Mouse (Mus musculus) C2C12 (cell line): ENCODE data around the gene Mcur1.

Source experiments
- CTCF ChIP-seq: IDR thresholded peaks from one replicate; pipeline ENCODE4 v1.5.1; 2011; ENCODE audit not compliant: control insufficient read depth, insufficient read depth, insufficient read length
- FOSL1 ChIP-seq: IDR thresholded peaks from one replicate; pipeline ENCODE4 v1.8.0; 2011; ENCODE audit warnings: mild to moderate bottlenecking, low read length; ENCODE audit not compliant: poor library complexity, insufficient read depth, severe bottlenecking
- MAX ChIP-seq: IDR thresholded peaks from one replicate; pipeline ENCODE4 v1.6.1; 2011; ENCODE audit warnings: mild to moderate bottlenecking, control low read depth
- MYOD1 ChIP-seq: IDR thresholded peaks from one replicate; pipeline ENCODE4 v1.6.1; 2011; ENCODE audit warnings: low read depth; ENCODE audit not compliant: control insufficient read depth, insufficient read length
- MYOG ChIP-seq: IDR thresholded peaks from one replicate; pipeline ENCODE4 v1.6.1; 2011; ENCODE audit not compliant: control insufficient read depth, insufficient read length; ENCODE audit errors: extremely low read depth
- USF1 ChIP-seq: IDR thresholded peaks from one replicate; pipeline ENCODE4 v1.6.1; 2011; ENCODE audit warnings: low read depth, mild to moderate bottlenecking, control low read depth, moderate library complexity

DNA sequence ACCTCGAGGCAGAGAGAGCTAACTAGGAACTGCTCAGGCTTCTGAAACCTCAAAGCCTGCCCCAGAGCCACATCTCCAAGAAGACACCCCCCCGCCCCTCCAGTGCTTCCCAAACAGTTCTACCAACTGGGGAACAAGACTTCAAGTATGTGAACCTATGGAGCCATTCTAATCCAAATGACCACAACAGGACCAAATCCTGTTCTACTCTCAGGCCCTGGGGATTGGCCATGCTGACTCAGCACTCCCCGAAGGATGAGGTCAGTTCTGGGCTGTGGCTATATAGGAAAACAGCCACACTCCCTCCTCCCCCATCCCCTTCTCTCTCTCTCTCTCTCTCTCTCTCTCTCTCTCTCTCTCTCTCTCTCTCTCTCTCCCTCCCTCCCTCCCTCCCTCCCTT is 27.0 kb upstream of the Mcur1 start:
- TF ChIP-seq CTCF = no peak
- no peak for TF ChIP-seq MYOD1
- no peak for TF ChIP-seq MAX
- TF ChIP-seq USF1 = no peak
- TF ChIP-seq MYOG = no peak
- TF ChIP-seq FOSL1 = no peak
